Mouse (Mus musculus) olfactory bulb, adult 2 months (tissue): ENCODE data around the gene Nucb1.

ENCODE experiments used
- CTCF ChIP-seq: fragments of 200-500 bp; IDR thresholded peaks from 2 replicates; pipeline ENCODE4 v1.5.1; 2012; ENCODE audit warnings: low read depth, mild to moderate bottlenecking, low read length, moderate library complexity; ENCODE audit not compliant: insufficient read depth
- POLR2A ChIP-seq: fragments of 200-500 bp; IDR thresholded peaks from 2 replicates; pipeline ENCODE4 v1.6.1; 2012; ENCODE audit warnings: mild to moderate bottlenecking, low read depth, low read length, moderate library complexity; ENCODE audit not compliant: insufficient read depth

DNA sequence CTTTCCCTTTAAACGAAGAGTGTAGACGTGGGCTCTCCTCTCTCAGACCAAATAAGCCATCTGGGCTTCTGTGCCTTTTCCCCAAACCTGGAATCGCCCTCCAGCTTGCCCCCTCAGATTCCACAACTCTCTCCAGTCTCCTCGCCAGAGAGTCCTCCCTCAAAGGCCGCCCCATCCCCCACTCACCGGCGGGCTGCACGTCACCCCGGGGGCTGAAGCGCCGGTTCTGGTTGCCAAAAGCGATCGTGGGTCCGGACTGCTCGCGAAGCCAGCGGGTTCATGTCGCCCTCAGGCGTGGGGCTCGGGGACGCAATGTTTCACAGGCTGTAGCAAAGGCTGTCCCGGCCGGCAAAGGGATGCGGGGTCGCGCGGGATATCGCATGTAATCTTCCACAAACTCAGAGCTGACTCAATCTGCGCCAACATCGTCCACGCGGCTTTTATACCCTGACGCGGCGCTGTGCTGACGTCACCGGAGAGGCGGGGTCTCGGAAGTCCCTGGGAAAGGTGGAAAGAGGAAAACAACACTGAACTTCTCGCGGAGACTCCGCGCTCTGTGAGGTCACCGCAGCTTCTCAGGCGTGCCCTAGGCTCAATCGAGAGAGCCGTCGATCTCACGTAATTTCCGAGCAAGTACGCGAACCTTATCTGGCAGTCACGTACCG is 15.7 kb upstream of the Nucb1 start, which contains the start of the genes Ppp1r15a and Plekha4:
- TF ChIP-seq POLR2A (peak; percentile 97), CTCF (no peak)
